Mouse (Mus musculus) kidney, adult 8-10 months (tissue): ENCODE results near the gene Ino80e.
"Not testable (repeated sequence)": the region's sequence is repeated elsewhere in the genome, so short reads cannot be mapped to it uniquely, and the experiment has no call there.

Experiments
- DNase-seq, 2 experiments: peaks; one replicate each; pipeline ENCODE4 v3.0.0; 2022

Gene Ino80e

DNA sequence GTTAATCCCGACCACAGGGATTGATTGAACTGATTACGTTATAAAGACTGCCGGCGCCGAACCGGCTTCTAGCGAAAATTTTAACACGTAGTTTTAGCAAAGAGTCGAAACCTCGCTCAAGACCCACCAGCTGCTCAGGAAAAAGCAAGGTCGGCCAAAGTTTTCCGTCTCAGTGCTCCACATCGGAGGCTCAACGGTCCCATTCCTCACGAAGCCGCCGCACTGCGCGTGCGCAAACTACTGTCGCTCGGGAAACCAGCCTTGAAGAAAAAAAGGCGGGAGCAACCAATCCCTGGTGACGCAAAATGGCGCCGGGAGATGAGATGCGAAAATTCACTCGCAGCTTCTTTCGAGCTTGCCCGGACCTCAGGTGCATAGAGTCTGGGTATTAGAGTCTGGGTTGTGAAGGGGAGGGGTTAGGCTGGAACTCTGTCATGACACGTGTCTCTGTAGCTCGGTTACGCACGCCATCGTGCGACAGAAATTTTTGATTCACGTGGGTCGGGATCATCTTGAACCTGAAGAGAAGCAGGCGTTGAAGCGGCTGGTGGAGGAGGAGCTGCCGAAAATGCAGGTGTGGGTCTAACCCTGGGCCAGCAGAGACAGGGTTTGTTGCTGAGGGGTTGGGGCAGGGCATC, at the start of gene Ino80e:
Gene Ino80e (minus strand): TSS at position 231 of the 638 bp plus-strand sequence.
- DNase-seq: peak; percentile 93 to 95

DNA sequence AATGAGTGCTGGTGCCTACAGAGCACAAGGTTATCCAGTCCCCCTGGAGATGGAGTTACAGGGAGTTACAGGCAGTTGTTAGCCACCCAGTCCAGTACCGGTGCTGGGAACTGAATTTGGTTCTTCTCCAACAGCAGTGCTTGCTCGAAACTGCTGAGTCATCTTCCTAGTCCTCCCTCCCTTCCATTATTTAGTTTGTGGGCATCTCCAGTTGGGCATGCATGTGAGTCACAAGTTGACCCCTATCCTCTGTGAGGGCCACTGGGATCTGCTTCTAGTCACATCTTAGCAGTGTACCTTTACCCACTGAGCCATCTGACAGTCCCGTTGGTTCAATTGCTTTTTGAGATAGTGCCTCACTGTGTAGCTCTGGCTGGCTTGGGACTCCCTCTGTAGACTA, 43.4 kb upstream of the Ino80e start:
- DNase-seq: no peak

GRCm38 (mm10) chr7:126899781-126900180, 37.6 kb upstream of the Ino80e start:
- DNase-seq: not testable (repeated sequence)

- DNase-seq: peak; percentile 93 to 96
Observed at GRCm38 (mm10) chr7:126898102-126898990, 36.2 kb upstream of the Ino80e start.

DNA sequence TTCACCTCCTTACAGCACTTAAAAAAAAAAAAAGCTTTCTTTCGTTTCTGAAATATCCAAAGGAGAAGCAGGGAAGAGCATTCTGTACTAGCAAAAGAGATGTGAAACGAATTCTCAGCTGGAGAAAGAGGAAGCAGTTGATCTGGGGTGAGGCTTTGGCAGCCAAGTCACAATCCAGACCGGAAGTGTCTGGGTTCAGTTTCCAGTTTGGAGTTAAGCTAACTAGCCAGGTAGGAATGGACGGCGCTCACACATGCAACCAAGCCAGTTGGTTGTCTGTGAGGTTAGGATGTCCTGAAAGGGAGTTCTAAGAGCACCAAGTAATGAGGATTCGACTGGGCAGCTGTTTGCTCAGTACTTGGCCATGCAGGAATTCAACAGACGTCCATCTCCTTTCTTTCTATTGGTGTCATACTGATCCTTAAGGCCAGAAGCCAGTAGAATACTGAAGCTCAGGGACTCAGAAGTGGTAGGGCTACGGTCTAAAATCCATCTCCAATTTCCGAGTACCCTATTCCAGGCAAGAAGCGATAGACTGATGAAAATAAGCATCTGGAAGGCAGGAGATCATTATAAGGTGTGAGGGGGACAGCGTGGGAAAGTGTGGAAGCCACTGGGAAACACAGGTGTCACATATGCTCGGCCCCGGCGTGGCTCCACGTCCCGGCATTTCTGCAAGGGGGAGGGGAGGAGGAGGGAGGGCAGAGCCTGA, 35.4 kb upstream of the Ino80e start:
- peak in 1 of 2 experiments; percentile 30 for DNase-seq

GRCm38 (mm10) chr7:126896912-126897311, 34.7 kb upstream of the Ino80e start:
- DNase-seq: no peak

- peak in 1 of 2 experiments; percentile 28 for DNase-seq
Observed at GRCm38 (mm10) chr7:126888852-126889251, 26.7 kb upstream of the Ino80e start.

GRCm38 (mm10) chr7:126887281-126887680, 25.1 kb upstream of the Ino80e start:
- no peak for DNase-seq

DNA sequence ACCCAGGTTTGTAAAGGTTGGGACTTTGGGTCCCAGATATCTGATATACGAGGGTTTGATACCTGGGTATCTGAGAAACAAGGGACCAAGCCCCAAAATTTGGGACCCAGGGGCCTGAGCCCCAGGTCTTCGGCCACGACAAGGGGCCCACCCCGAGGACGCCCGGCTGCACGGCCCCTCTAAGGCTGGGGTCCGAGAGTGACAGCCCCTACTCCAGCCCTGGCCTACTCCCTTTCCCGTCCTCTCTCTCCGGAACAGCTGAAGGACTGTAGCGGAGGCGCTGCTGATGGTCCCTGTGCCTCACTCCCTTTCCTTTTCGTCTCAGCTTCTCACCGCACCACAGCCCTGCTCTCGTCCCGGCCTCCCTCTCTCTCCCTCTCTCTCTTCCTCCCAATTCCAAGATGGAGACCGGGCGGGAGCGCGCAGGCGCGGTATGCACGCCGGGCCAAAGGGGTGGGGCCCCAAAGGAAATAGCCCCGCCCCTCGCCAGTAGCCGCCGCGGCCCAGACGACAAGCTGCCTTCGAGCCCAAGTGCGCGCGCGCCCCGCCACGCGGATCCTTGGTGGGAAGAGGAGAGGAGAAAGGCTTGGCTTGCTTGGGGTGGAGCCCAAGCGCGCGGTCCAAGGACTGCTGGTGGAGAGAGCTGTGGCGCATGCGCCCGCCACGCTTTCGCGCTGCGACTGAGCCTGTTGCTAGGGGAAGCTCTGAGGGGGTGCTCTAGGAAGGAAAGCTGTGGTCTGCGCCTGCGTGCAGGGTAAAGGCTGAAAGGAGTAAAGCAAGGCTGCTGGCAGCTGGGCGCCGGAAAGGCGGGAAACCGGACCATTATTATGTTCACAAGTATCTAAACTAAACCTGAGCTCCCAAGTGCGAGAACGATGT, 22.3 kb upstream of the Ino80e start, which contains the start of gene Taok2:
Gene Taok2 (minus strand): TSS at position 418 of the 879 bp plus-strand sequence.
- peak; percentile 98 to 99 for DNase-seq

DNA sequence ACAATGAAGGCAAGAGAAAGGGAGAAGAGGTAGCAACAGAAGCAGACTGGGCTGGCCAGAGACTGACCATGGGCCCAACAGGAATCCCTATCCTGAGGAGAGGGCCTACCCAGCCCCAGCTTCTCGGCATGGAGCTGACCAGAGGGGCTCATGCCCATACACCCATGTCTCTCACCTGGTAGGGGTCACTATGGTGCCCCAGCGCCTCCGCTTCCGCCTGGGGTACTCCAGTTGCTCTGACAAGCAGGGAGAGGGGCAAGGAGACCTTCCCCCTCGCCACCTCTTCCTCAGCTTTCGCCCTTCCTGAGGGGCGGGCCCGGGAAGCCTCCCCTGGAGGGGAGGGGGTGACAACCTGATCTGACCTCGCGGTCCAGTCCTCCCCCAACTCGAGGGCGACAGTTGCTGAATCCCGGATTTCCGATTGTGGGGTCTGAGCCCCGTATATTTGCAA, 21.6 kb upstream of the Ino80e start:
- DNase-seq: no peak

GRCm38 (mm10) chr7:126881040-126881439, 18.9 kb upstream of the Ino80e start:
- DNase-seq: peak; percentile 54 to 62

DNA sequence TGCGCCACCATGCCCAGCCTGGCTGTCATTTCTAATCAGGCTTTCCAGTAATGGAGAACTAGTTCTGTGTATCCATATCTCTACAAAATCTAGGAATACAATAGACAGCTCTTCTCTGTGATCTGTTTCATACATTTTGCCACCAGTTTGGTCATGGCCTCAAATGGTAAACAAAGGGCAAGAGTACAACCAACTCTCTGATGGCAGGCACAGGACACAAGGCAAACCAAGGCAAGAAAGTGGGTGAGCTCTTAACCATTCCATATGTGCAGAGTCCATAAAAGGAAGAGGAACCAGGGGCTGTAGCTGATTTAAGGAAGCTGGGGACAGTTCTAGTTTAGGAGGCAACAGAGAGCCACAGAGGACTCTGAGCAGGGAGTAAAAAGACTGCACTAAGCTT, 15.1 kb upstream of the Ino80e start:
- DNase-seq: no peak

DNA sequence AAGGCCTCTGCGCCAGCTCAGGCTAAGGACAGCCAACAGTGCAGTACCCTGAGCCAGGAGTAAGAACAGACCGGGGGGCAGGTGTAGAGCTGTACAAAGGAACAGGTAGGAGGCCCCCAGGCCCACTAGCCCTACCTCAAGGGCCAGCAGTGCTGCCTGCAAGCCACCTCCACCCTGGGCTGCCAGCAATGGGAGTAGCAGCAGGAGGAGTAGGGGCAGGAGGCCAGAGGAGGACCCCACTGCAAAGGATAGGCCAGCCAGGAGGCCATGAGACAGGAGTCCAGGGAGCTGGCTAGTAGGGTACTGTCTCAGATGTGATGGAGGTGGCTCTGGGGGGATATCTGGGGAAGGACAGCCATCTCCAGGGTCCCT, 8.3 kb upstream of the Ino80e start:
- DNase-seq: no peak

DNA sequence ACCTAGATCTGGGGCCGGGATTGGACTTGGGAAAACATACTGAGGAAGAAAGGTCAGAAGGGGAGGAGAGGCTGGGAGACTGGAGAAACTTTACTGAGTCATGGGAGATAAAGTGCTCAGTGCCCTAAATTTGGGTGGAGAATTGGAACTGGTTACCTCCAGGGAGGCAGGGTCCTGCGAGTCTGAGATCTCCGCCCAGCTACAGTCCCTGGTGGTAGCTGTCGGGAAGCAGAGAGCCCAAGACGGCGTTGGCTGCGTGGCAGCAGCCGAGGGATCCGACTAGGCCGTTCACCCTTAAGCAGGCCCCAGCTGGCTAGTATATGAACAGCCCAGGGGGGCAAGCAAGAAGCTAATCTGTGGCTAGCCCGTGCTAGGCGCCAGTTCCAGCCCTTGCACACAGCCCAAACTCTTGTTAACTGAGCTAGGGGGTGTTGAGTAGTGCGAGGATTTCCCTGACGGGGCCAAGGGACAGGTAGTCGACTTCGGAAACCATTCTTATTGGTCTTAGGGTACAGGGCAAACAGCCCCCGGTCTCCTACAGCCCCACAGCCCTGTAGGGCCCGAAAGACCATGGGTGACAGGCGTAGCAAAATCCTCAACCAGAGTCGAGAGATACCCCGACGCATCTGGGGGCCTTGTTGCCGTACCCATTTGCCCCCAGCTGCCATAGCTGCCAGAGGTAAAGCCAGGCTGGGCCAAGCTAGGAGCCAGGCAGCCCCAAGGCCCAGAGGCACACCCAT, 7.8 kb upstream of the Ino80e start:
- DNase-seq: no peak

DNA sequence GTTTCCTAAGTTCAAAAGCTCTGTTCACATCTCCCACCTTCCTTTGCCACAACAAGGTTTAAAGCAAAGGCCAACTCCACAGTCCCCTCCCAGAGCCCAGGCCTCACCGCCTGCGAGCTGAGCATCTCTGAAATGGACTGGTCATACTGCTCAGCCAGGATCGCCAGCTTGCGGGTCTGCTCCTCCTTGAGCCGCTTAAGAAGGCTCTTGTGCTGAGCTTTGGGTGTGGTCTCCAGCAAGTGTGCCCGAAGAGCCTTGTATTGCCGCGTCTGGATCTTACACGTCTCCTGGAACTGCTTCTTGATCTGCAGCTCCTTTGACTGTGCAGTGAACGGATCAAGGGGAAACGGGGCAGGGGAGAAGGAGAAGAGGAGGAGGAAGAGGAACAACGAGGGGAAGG, 5.8 kb upstream of the Ino80e start:
- no peak for DNase-seq

DNA sequence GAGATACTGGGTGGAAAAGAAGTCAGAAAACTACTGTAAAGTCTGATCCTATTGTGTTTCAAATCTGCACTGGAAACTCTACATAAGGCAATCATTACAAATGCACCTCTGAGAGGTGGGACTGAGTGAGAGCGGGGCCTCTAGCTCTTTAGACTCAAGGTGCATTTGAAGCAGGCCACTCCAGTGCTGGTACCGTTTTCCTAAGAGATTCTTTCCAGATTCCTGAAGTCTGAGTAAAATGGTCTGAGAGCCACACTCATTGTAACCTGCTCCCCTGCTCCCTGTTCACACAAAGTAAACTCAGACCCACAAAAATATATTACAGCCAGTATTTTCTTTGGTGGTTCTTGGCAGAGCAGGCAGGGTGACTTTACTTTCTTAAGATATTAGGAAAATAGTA, 5.4 kb upstream of the Ino80e start:
- no peak for DNase-seq

- DNase-seq: no peak
Observed at GRCm38 (mm10) chr7:126863791-126864190, 1.6 kb upstream of the Ino80e start.

- peak; percentile 96 to 97 for DNase-seq
Observed at GRCm38 (mm10) chr7:126861429-126862130, 597 bp downstream of the Ino80e start, which contains the start of gene Hirip3. TSS of gene Hirip3 (plus strand) at chr7:126861972.

DNA sequence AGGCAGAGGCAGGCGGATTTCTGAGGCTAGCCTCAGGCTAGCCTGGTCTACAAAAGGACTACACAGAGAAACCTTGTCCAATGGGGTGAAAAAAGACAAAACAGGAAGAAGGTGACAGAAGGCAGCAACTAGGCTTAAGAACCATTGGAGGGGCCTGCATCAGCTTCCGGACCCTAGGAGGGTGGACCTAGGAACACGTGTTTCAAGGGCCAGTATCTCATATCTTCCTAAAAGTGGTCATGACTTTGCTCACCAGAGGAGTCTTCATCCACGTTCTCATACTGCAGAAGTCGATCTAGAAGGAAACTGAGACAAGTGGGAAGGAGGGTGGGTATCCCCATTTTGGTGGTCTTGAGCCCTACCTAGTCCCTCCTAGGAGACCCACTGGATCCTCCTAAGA, 1.2 kb downstream of the Ino80e start:
- DNase-seq: no peak

- DNase-seq: no peak
Observed at GRCm38 (mm10) chr7:126856741-126857420, 5.3 kb downstream of the Ino80e start.
